Mouse (Mus musculus) hindbrain, postnatal 0 days (tissue): ENCODE measurements at regions not wholly inside any gene's neighbourhood (a gene's known extent, or its start where the extent isn't known, plus 50 kb on each side); places are given as distances from the start of the nearest gene placed in this dataset.

Experiments used
- ATAC-seq: fragments of 200-750 bp; cut with Nextera tagmentation; 2 replicates; pipeline ENCODE4 v1.8.0; 2017; ENCODE audit warnings: mild to moderate bottlenecking, moderate TSS enrichment, moderate library complexity
- DNase-seq: peaks from one replicate; pipeline ENCODE4 v3.0.0-alpha.2; 2015; ENCODE audit warnings: low spot score
- H3K27ac ChIP-seq: fragments of 300-500 bp; sonication (generic); 2 replicates; pipeline ENCODE4 v1.5.1; 2014; ENCODE audit warnings: mild to moderate bottlenecking
- H3K27me3 ChIP-seq: fragments of 300-500 bp; sonication (generic); 2 replicates; pipeline ENCODE4 v1.6.1; 2014; ENCODE audit warnings: low read length, mixed read lengths; ENCODE audit not compliant: insufficient read depth
- H3K36me3 ChIP-seq: fragments of 300-500 bp; sonication (generic); 2 replicates; pipeline ENCODE4 v1.6.1; 2014; ENCODE audit warnings: low read length, mixed read lengths; ENCODE audit not compliant: insufficient read depth
- H3K4me1 ChIP-seq: fragments of 300-500 bp; sonication (generic); 2 replicates; pipeline ENCODE4 v1.6.1; 2014; ENCODE audit warnings: antibody characterized with exemption, low read length, mixed read lengths; ENCODE audit not compliant: insufficient read depth
- H3K4me2 ChIP-seq: fragments of 300-500 bp; sonication (generic); 2 replicates; pipeline ENCODE4 v1.6.1; 2014; ENCODE audit warnings: low read depth, mild to moderate bottlenecking, low read length, moderate library complexity, mixed read lengths
- H3K4me3 ChIP-seq: fragments of 300-500 bp; sonication (generic); 2 replicates; pipeline ENCODE4 v1.5.1; 2014; ENCODE audit warnings: low read length
- H3K9ac ChIP-seq: fragments of 300-500 bp; sonication (generic); replicated peaks from 2 replicates; pipeline ENCODE4 v1.6.1; 2014; ENCODE audit warnings: mild to moderate bottlenecking, low read length, moderate library complexity, mixed read lengths
- H3K9me3 ChIP-seq: fragments of 300-500 bp; sonication (generic); 2 replicates; pipeline ENCODE4 v1.6.1; 2016; ENCODE audit warnings: low read length, mixed read lengths
- CTCF ChIP-seq: IDR thresholded peaks from 2 replicates; pipeline ENCODE4 v1.5.1; 2016; ENCODE audit warnings: antibody characterized with exemption, control low read depth, low read depth
- WGBS: fragments of 180-500 bp; shearing (Covaris S2); extraction: QIAGEN DNeasy Blood & Tissue Kit; methylation state at CpG from one replicate; pipeline ENCODE4 v1.1.7; 2014; 5-methylcytosine and 5-hydroxymethylcytosine counted together

DNA sequence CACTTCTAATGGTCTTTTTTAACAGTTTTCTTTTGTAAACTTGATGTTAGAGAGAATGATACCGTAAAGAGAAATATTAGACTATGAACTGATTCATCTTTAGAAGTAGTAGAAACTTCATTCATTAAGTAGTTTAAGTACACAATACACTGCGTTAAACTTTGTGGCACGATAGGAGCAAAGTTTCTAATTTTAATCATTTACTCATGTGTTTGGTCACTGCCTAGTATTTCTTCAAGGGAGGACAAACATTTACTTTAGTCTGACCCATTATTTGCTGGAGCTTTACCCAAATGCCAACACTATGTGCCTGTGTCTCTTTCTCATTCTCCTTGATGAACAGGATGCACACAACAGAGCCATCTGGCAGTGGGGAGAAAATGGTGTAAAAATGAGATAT is 200.6 kb downstream of the Chm start:
- no peak for ATAC-seq

DNA sequence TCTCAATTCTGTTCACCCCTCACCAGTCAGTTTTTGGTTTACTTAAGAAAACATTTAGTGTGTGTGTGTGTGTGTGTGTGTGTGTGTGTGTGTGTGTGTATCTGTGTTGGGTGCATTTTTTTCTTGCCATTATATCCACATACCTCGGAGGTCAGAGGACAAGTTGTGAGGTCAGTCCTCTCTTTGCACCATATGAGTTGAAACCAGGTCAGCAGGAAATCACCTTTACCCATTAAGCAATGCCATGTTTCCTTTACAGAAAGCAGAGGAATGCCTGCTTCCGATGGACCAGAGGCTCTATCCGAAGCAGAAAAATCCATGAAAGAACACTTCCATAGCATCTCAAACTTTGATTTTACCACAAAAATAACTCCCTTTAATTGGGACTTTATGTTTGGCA is 201.2 kb downstream of the Chm start:
- no peak for TF ChIP-seq CTCF
- H3K4me3 ChIP-seq: no peak overlapping the region
- no peak overlapping the region for H3K27ac ChIP-seq
- no peaks in the 10 kb centered on the region for H3K36me3 ChIP-seq
- WGBS: 83% methylated on average over 3 of the region's 3 CpGs
- no peak overlapping the region for H3K4me2 ChIP-seq
- no peaks in the 10 kb centered on the region for H3K27me3 ChIP-seq
- H3K9ac ChIP-seq: no peak overlapping the region
- ATAC-seq (no peak), DNase-seq (no peak)
- H3K4me1 ChIP-seq: no peaks in the 10 kb centered on the region
- no peaks in the 10 kb centered on the region for H3K9me3 ChIP-seq

More for the DNA sequence above, 200.6 kb downstream of the Chm start:
- no peak for TF ChIP-seq CTCF
- 88% methylated on average over 3 of the region's 3 CpGs for WGBS
- no peak for DNase-seq
- Histone ChIP-seq H3K4me2 (no peak overlapping the region), H3K4me1 (no peaks in the 10 kb centered on the region), H3K27me3 (no peaks in the 10 kb centered on the region), H3K9ac (no peak overlapping the region), H3K9me3 (no peaks in the 10 kb centered on the region), H3K4me3 (no peak overlapping the region), H3K36me3 (no peaks in the 10 kb centered on the region), H3K27ac (no peak overlapping the region)

DNA sequence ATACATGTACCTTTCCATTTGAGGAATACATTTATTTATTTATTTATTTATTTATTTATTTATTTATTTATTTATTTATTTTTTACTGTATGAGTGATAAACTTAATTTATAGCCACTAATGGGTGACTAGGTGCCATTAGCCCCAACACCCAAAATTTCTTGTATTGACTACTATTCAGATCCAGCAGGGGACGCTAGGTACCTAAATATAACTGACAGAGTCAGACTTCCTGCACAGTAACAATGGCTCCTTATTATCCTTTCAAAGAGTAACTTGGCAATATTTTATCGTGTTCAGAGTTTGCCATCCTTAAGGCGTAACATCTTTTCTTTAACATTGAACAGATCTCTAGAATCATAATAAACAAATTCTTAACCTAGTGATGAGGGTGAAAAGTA is 206.7 kb downstream of the Chm start:
- no peaks in the 10 kb centered on the region for H3K9me3 ChIP-seq
- no peak overlapping the region for H3K27ac ChIP-seq
- ATAC-seq: no peak
- TF ChIP-seq CTCF: peak; percentile 56
- H3K4me3 ChIP-seq: no peak overlapping the region
- no peaks in the 10 kb centered on the region for H3K27me3 ChIP-seq
- H3K9ac ChIP-seq: no peak overlapping the region
- DNase-seq: peak; percentile 51
- 49% methylated on average over 3 of the region's 3 CpGs for WGBS
- no peak overlapping the region for H3K4me2 ChIP-seq
- H3K36me3 ChIP-seq: no peaks in the 10 kb centered on the region
- no peaks in the 10 kb centered on the region for H3K4me1 ChIP-seq

DNA sequence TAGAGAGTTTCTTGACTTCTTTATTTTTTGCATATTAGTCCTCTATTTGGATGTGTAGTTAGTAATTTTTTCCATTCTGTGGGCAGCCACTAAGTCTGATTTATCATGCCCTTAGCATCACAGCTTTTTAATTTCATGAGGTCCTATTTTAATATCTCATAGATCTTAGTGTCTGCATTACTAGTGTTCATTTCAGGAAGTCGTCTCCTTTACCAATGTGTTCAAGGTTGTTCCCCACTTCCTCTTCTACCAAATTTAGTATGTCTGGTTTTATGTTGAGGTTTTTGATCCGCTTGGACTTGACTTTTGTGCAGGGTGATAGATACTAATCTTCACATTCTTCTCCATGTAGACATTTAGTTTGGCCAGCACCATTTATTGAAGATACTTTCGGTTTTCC is 221.2 kb downstream of the Chm start:
- Histone ChIP-seq H3K27ac (no peak overlapping the region), H3K27me3 (no peaks in the 10 kb centered on the region), H3K36me3 (no peaks in the 10 kb centered on the region), H3K4me1 (no peaks in the 10 kb centered on the region), H3K9me3 (no peaks in the 10 kb centered on the region), H3K4me2 (no peak overlapping the region), H3K4me3 (no peak overlapping the region), H3K9ac (no peak overlapping the region)
- no peak for ATAC-seq
- DNase-seq: no peak
- TF ChIP-seq CTCF: no peak
- WGBS: 78% methylated on average over 3 of the region's 3 CpGs

DNA sequence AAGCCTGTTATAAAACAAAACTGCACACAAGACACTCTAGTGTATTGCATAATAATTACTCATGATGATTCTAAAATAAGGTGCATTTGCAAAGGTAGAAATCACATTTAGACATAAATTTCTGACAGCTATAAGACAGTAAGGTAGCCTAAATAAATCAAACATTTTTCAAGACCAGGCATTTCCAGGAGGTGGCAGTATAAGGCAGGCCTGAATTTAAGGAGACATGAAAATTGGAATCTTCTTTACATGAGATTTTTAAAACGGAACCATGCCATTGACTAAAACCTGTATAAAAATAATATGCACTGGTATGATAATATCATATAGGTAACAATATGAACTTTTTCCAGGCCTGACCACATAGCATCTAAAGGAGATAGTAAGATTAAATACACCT is 235.5 kb downstream of the Chm start:
- no peak overlapping the region for H3K4me3 ChIP-seq
- ATAC-seq (no peak), DNase-seq (peak; percentile 53)
- WGBS: 55% methylated on average over 1 of the region's 1 CpGs
- no peak overlapping the region for H3K9ac ChIP-seq
- H3K36me3 ChIP-seq: no peaks in the 10 kb centered on the region
- no peak overlapping the region for H3K4me2 ChIP-seq
- TF ChIP-seq CTCF: peak; percentile 59
- no peak overlapping the region for H3K27ac ChIP-seq
- no peaks in the 10 kb centered on the region for H3K4me1 ChIP-seq
- H3K9me3 ChIP-seq: no peaks in the 10 kb centered on the region
- no peaks in the 10 kb centered on the region for H3K27me3 ChIP-seq

DNA sequence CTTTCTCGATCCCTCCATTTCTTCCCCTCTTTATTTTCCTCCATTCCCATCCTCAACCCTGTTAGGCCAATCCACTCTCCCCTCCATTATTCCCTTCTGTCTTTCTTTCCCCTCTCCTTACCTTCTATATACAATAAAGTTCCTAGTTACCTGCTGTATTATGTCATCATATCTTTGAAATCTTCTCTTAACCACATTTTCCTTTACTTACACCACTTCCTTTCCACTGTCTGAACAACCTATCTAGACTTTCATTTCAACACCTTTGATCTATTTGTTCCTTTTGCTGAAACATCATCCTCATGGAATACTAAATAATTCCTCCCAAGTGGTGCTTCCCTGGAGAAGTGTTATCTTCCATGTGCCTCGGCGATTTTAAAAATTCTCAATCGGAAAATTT is 237.8 kb downstream of the Chm start:
- H3K27ac ChIP-seq: no peak overlapping the region
- H3K4me3 ChIP-seq: no peak overlapping the region
- 91% methylated on average over 4 of the region's 4 CpGs for whole genome bisulfite sequencing
- H3K9me3 ChIP-seq: no peaks in the 10 kb centered on the region
- no peak overlapping the region for H3K9ac ChIP-seq
- H3K27me3 ChIP-seq: no peaks in the 10 kb centered on the region
- no peaks in the 10 kb centered on the region for H3K4me1 ChIP-seq
- H3K36me3 ChIP-seq: no peaks in the 10 kb centered on the region
- no peak overlapping the region for H3K4me2 ChIP-seq
- DNase-seq (no peak), ATAC-seq (no peak)
- no peak for TF ChIP-seq CTCF

DNA sequence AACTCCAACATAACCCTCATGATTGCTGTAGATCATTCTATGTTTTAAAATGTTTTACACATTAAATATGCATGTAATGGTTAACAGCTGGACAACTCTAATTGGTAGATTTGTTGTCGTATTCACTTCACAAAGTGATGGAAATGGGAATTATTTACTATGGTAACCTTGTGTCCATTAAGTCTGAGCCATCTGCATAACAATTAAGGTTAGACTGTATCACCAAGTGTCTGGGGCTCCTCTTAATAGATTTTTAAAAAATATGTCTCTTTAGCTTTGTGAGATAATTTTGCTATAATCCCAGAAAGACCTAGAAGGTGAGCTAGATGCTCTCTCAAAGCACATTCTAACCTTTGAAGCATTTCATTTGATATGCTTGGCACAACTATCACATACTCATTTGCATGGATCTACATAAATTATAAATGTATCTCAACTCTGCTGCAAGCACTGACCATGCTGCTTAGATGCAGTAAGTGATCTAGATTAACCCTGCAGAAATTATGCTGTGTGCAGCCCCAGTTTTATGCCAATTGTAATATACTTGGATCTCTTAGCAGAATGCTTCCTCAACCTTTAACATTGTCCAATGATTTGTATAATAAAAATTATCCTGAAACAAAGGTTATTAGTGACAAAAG is 227.2 kb upstream of the Pof1b start:
- Histone ChIP-seq H3K27ac (no peak overlapping the region), H3K4me3 (no peak overlapping the region), H3K4me1 (no peaks in the 10 kb centered on the region), H3K27me3 (no peaks in the 10 kb centered on the region), H3K9me3 (no peaks in the 10 kb centered on the region), H3K36me3 (no peaks in the 10 kb centered on the region), H3K4me2 (no peak overlapping the region), H3K9ac (no peak overlapping the region)
- 53% methylated on average over 1 of the region's 1 CpGs for WGBS
- no peak for TF ChIP-seq CTCF
- no peak for ATAC-seq
- peak; percentile 1 for DNase-seq
